Mouse (Mus musculus) CH12.LX (cell line): ENCODE data around the gene Jsrp1. TPM values are rescaled to one million over a fixed set of nuclear protein-coding genes. Genes with fewer than 3 reads are reported as not detected.

Experiments
- DNase-seq: peaks from one replicate; pipeline ENCODE4 v3.0.0-alpha.2; 2013; ENCODE audit errors: extremely low read depth
- H3K27ac ChIP-seq: 2 replicates; pipeline ENCODE4 v1.5.1; 2012; ENCODE audit warnings: low read depth, mild to moderate bottlenecking, control low read depth, moderate library complexity; ENCODE audit not compliant: insufficient read depth
- H3K27me3 ChIP-seq: replicated peaks from 2 replicates; pipeline ENCODE3; 2012; ENCODE audit warnings: inconsistent platforms
- H3K36me3 ChIP-seq, 2 experiments: replicated peaks in 1 of 2; 2 replicates each; pipeline versions ENCODE3 to v1.6.1; 2012; ENCODE audit warnings: inconsistent platforms in 1 of 2, low read length in 1 of 2, mild to moderate bottlenecking in 1 of 2, mixed read lengths in 1 of 2, moderate library complexity in 1 of 2; ENCODE audit not compliant: control insufficient read depth in 1 of 2, insufficient read depth in 1 of 2
- H3K4me1 ChIP-seq, 2 experiments: 2 replicates each; pipeline ENCODE4 v1.6.1; 2012; ENCODE audit warnings: inconsistent platforms in 1 of 2, moderate library complexity in 1 of 2; ENCODE audit not compliant: insufficient read depth in 2 of 2, control insufficient read depth in 1 of 2
- H3K4me2 ChIP-seq: 2 replicates; pipeline ENCODE4 v1.6.1; 2012; ENCODE audit warnings: low read depth, mild to moderate bottlenecking, control low read depth; ENCODE audit not compliant: poor library complexity, insufficient read depth, severe bottlenecking
- H3K4me3 ChIP-seq, 3 experiments: fragments of 150-350 bp in 1 of 3; sonication (generic) in 1 of 3; replicated peaks in 1 of 3; 2 replicates each; pipeline versions ENCODE3 to v1.5.1; 2011 to 2012; ENCODE audit warnings: low read depth in 2 of 3, low read length in 2 of 3, mild to moderate bottlenecking in 2 of 3, moderate library complexity in 2 of 3, control low read depth in 1 of 3, improper control_type of control experiment in 1 of 3, inconsistent platforms in 1 of 3, mixed read lengths in 1 of 3; ENCODE audit not compliant: poor library complexity in 1 of 3
- H3K79me2 ChIP-seq: replicated peaks from 2 replicates; pipeline ENCODE4 v1.6.1; 2012; ENCODE audit warnings: mild to moderate bottlenecking, moderate library complexity; ENCODE audit not compliant: control insufficient read depth, poor library complexity, insufficient read depth, severe bottlenecking; ENCODE audit errors: extremely low read depth
- H3K9ac ChIP-seq: 2 replicates; pipeline ENCODE4 v1.6.1; 2012; ENCODE audit warnings: low read depth, mild to moderate bottlenecking, control low read depth, moderate library complexity; ENCODE audit not compliant: insufficient read depth
- H3K9me3 ChIP-seq: replicated peaks from 2 replicates; pipeline ENCODE3; 2012; ENCODE audit warnings: low read length, inconsistent platforms, mixed read lengths
- BHLHE40 ChIP-seq: IDR thresholded peaks from 2 replicates; pipeline ENCODE4 v1.6.1; 2011; ENCODE audit warnings: mild to moderate bottlenecking, low read depth, low read length, improper control_type of control experiment
- CTCF ChIP-seq, 2 experiments: IDR thresholded peaks in 1 of 2; conservative IDR thresholded peaks in 1 of 2; 2 replicates each; pipeline ENCODE4 v1.5.1; 2011 to 2012; ENCODE audit warnings: low read depth in 2 of 2, low read length in 2 of 2, improper control_type of control experiment in 1 of 2, inconsistent platforms in 1 of 2, mild to moderate bottlenecking in 1 of 2, moderate library complexity in 1 of 2
- E2F4 ChIP-seq: IDR thresholded peaks from 2 replicates; pipeline ENCODE4 v1.6.1; 2011; ENCODE audit warnings: low read depth, low read length, improper control_type of control experiment; ENCODE audit not compliant: insufficient replicate concordance
- EP300 ChIP-seq: IDR thresholded peaks from 2 replicates; pipeline ENCODE4 v1.6.1; 2011; ENCODE audit warnings: low read length, improper control_type of control experiment
- HCFC1 ChIP-seq: IDR thresholded peaks from 2 replicates; pipeline ENCODE4 v1.6.1; 2012; ENCODE audit warnings: low read depth, mild to moderate bottlenecking, inconsistent platforms, low read length, improper control_type of control experiment
- JUN ChIP-seq: IDR thresholded peaks from 2 replicates; pipeline ENCODE4 v1.6.1; 2011; ENCODE audit warnings: low read depth, mild to moderate bottlenecking, low read length, improper control_type of control experiment, moderate library complexity; ENCODE audit not compliant: insufficient read depth
- JUND ChIP-seq: conservative IDR thresholded peaks from 2 replicates; pipeline ENCODE4 v1.6.1; 2011; ENCODE audit warnings: low read depth, low read length, improper control_type of control experiment
- MAFK ChIP-seq: IDR thresholded peaks from 2 replicates; pipeline ENCODE4 v1.6.1; 2011; ENCODE audit warnings: low read length, improper control_type of control experiment; ENCODE audit not compliant: insufficient replicate concordance
- MAX ChIP-seq: IDR thresholded peaks from 2 replicates; pipeline ENCODE4 v1.6.1; 2011; ENCODE audit warnings: low read length, improper control_type of control experiment
- MEF2A ChIP-seq: IDR thresholded peaks from 2 replicates; pipeline ENCODE4 v1.6.1; 2014; ENCODE audit warnings: low read depth, mild to moderate bottlenecking, inconsistent platforms, low read length, improper control_type of control experiment, borderline replicate concordance
- NRF1 ChIP-seq: IDR thresholded peaks from 2 replicates; pipeline ENCODE4 v1.6.1; 2014; ENCODE audit warnings: low read depth, mild to moderate bottlenecking, inconsistent platforms, low read length, improper control_type of control experiment, moderate library complexity
- RAD21 ChIP-seq: IDR thresholded peaks from 2 replicates; pipeline ENCODE4 v1.6.1; 2011; ENCODE audit warnings: low read depth, mild to moderate bottlenecking, low read length, improper control_type of control experiment, moderate library complexity
- RCOR1 ChIP-seq: conservative IDR thresholded peaks from 2 replicates; pipeline ENCODE4 v1.6.1; 2012; ENCODE audit warnings: low read depth, mild to moderate bottlenecking, inconsistent platforms, low read length, improper control_type of control experiment
- SIN3A ChIP-seq: IDR thresholded peaks from 2 replicates; pipeline ENCODE4 v1.6.1; 2012; ENCODE audit warnings: low read length, improper control_type of control experiment, inconsistent platforms
- SMC3 ChIP-seq: IDR thresholded peaks from 2 replicates; pipeline ENCODE4 v1.6.1; 2011; ENCODE audit warnings: low read depth, low read length, improper control_type of control experiment
- TCF12 ChIP-seq: IDR thresholded peaks from 2 replicates; pipeline ENCODE4 v1.6.1; 2014; ENCODE audit warnings: low read depth, mild to moderate bottlenecking, inconsistent platforms, low read length, improper control_type of control experiment
- USF1 ChIP-seq: IDR thresholded peaks from 2 replicates; pipeline ENCODE4 v1.6.1; 2014; ENCODE audit warnings: low read depth, mild to moderate bottlenecking, inconsistent platforms, low read length, improper control_type of control experiment
- ZKSCAN1 ChIP-seq: IDR thresholded peaks from 2 replicates; pipeline ENCODE4 v1.6.1; 2012; ENCODE audit warnings: low read depth, inconsistent platforms, low read length, improper control_type of control experiment, borderline replicate concordance
- ZMIZ1 ChIP-seq: IDR thresholded peaks from 2 replicates; pipeline ENCODE4 v1.6.1; 2012; ENCODE audit warnings: low read depth, mild to moderate bottlenecking, inconsistent platforms, low read length, improper control_type of control experiment
- ZNF384 ChIP-seq: IDR thresholded peaks from 2 replicates; pipeline ENCODE4 v1.6.1; 2012; ENCODE audit warnings: low read depth, low read length, improper control_type of control experiment, inconsistent platforms
- dilution Hi-C: fragments of 300-500 bp; cut with MboI; formaldehyde crosslinking; loops from 2 replicates; pipeline ENCODE4 v1.14.3; 2020; ENCODE audit warnings: low sequenced_read_pairs; ENCODE audit not compliant: extremely low pct_unique_long_range_greater_than_20kb, extremely low pct_ligation_motif_present
- in situ Hi-C: fragments of 300-500 bp; cut with MboI; formaldehyde crosslinking; loops from 3 replicates; pipeline ENCODE4 v1.14.3; 2019; ENCODE audit warnings: low sequenced_read_pairs, low pct_ligation_motif_present, low pct_unique_long_range_greater_than_20kb, mixed read lengths
- polyA plus RNA-seq: library from polyadenylated mRNA; unstranded; fragments of >175 nt; gene quantifications from 2 replicates; pipeline ENCODE4 v1.2.1, GENCODE M21; 2012; ENCODE audit warnings: low read depth; ENCODE audit not compliant: insufficient read length
- total RNA-seq, 2 experiments: library from RNA; depleted of rRNA; stranded (reverse); fragments of 300-350 nt in 1 of 2; fragments of >200 nt in 1 of 2; gene quantifications; 2 replicates each; pipeline ENCODE4 v1.2.3; 2012 to 2014

Jsrp1 gene
- total and polyA plus RNA-seq, 3 experiments: 0.35 to 1.1 (median 0.72) TPM

DNA sequence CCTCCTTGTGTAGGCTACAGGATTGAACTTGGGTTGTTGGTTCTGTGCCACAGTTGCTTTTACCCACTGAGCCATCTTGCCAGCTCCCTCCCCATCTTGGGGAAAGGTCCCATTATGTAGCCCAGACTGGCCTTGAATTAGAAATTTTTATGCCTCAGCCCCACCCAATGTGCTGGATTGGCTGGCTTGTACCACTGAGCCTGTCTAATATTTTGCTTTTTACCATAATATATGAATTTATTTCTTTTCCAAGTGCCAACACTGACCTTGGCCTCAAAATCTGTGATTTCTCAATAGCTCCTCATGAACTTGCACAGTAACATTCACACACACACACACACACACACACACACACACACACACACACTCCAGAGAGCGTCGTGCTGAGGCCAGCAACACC, 47.6 kb downstream of the Jsrp1 start:
- dilution Hi-C loops: no loop called here
- Histone ChIP-seq H3K9me3 (no peaks in the 10 kb centered on the region), H3K27me3 (no peaks in the 10 kb centered on the region), H3K79me2 (peaks cover 40% of the 10 kb centered on the region), H3K27ac (no peak overlapping the region), H3K4me2 (no peak overlapping the region), H3K36me3 (peaks cover 58 to 90% of the 10 kb centered on the region in 2 experiments), H3K9ac (no peak overlapping the region), H3K4me1 (peaks cover 3 to 21% of the 10 kb centered on the region in 2 experiments; a peak in 3 of 4 replicates), H3K4me3 (no peak overlapping the region)
- DNase-seq: no peak
- TF ChIP-seq ZNF384: no peak
- TF ChIP-seq ZKSCAN1: no peak
- TF ChIP-seq JUND: no peak
- TF ChIP-seq RAD21: no peak
- no peak for TF ChIP-seq EP300
- no peak for TF ChIP-seq JUN
- TF ChIP-seq MEF2A: no peak
- TF ChIP-seq CTCF (conservative IDR thresholded peaks at IDR 0.05 in 1 of 2, IDR thresholded peaks at IDR 0.05 in 1 of 2; ENCODE audit: low read depth in 2 of 2, low read length in 2 of 2): no peak
- TF ChIP-seq NRF1: no peak
- no peak for TF ChIP-seq E2F4
- no peak for TF ChIP-seq HCFC1
- TF ChIP-seq USF1: no peak
- no peak for TF ChIP-seq MAX
- TF ChIP-seq ZMIZ1: no peak
- no peak for TF ChIP-seq SIN3A
- TF ChIP-seq RCOR1: no peak
- TF ChIP-seq BHLHE40: no peak
- TF ChIP-seq MAFK: no peak
- in situ Hi-C loops: no loop called here

GRCm38 (mm10) chr10:80763502-80763901, 49.8 kb downstream of the Jsrp1 start:
- peaks cover 11 to 36% of the 10 kb centered on the region in 2 experiments for H3K4me1 ChIP-seq
- in situ Hi-C loops (loop anchor here (5.0 kb wide), 1 partner anchor 34 kb away; the partner anchor contains the start of genes Plekhj1 and Sf3a2), dilution Hi-C loops (no loop called here)
- no peaks in the 10 kb centered on the region for H3K27me3 ChIP-seq
- H3K27ac ChIP-seq: no peak overlapping the region
- no peaks in the 10 kb centered on the region for H3K9me3 ChIP-seq
- TF ChIP-seq E2F4 (no peak), TCF12 (no peak), SMC3 (no peak)
- H3K79me2 ChIP-seq: peaks cover 63% of the 10 kb centered on the region
- DNase-seq: no peak
- H3K36me3 ChIP-seq: peaks cover 40 to 84% of the 10 kb centered on the region in 2 experiments
- no peak overlapping the region for H3K9ac ChIP-seq
- no peak overlapping the region for H3K4me3 ChIP-seq
- H3K4me2 ChIP-seq: no peak overlapping the region
